Mouse (Mus musculus) layer of hippocampus, postnatal 36 days (tissue): ENCODE measurements around the gene Zbtb8a. TPM values are rescaled to one million over a fixed set of nuclear protein-coding genes. Genes with fewer than 3 reads are reported as not detected.

Source experiments
- DNase-seq, 2 experiments: peaks; one replicate each; pipeline ENCODE4 v3.0.0; 2022
- total RNA-seq, 2 experiments: library from RNA; stranded (reverse); gene quantifications; 2 replicates each; pipeline ENCODE4 v1.2.3; 2021

The Zbtb8a gene
- total RNA-seq, 2 experiments from 2014 or later, result 3.0 to 4.1 TPM

DNA sequence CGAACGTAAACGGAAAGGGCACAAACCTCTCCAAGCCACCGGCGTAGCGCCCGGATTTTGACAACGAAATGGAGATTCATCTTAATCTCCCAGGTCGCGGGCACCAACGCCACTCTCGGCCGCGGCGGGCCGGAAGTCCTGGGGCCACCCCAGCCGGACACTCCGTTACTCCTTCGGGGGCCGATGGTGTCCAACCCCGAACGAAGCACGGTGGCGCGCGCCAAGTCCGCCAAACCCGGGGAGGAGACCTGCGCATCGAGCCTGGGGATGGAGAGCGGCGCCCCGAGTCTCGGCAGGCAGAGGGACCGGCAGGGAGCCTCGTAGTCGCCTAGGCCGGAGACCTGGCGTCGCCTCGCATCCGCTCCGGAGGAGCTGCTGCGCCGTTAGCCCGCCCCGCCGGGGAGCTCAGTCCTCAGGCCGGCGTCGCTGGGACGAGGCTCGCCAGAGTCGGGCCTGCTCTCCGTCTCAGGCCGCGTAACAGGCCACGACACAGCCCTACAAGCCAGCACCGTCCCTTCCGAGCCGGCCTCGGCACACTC, 43.2 kb downstream of the Zbtb8a start:
- no peak for DNase-seq

DNA sequence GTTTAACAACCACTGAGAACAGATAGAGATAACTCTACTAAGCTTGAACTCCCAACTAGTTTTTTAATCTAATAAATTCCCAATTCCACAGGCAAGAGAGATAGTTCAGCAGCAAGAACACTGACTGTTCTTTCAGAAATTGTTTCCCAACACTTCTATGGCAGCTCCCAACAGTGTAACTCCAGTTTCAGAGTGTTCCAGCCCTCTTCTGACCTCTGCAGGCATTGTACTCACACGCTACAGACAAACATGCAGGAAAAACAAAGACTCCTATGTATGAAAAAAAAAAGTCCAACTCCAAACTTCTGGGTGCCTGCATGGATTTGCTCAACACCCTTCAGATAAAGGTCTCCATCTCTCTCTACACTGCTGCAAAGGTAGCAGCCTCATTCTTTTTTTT, 45.1 kb downstream of the Zbtb8a start:
- DNase-seq, result no peak

DNA sequence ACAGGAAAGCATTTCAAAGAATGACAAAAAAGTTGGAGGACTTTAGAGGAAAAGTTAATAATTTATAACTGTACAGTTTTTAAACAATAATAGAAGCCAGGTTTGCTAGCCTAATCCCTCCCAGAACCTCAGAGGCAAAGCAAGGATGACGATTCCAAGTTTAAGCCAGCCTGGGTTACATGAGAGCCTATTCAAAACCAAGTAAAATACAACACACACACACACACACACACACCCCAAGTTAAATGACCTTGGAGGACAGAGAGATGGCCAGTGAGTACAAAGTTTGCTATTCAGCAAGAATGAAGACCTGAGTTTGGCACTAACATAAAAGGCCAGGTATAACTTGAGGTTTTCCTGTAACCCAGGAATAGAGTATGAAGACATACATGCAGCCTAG, 51.7 kb downstream of the Zbtb8a start:
- DNase-seq, result no peak

DNA sequence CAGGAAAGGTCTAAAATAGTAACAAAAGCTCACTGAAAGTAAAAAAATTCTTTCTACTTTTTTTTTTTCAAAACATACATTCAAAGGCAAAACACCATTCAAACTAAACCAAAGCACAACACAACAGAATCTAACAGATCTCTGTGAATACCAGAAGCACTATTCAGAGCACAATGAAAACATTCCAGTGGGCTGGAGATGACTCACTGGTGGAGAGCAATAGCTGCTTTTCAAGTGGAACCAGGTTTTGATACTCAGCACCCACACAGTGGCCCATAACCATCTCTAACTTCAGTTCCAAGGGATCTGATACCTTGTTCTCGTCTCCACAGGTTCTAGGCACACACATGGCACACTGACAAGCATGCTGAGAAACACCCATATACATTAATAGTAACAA, 53.2 kb downstream of the Zbtb8a start:
- no peak for DNase-seq

DNA sequence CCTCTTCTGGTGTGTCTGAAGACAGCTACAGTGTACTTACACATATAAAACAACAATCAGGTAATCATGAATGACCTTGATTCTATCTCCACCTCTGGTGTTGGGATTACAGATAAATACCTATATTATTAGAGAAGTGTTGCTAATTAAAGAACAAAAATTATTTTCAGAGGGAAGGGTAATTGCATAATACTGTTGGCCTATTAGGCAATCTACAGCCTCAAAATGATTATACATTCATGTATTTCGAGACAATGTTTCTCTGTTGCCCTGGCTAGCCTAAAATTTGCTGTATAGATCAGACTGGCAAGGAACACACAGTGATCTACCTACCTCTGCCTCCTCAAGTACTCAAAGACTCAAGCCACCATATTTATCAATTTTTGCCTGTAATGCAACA, 54.4 kb downstream of the Zbtb8a start:
- no peak for DNase-seq

DNA sequence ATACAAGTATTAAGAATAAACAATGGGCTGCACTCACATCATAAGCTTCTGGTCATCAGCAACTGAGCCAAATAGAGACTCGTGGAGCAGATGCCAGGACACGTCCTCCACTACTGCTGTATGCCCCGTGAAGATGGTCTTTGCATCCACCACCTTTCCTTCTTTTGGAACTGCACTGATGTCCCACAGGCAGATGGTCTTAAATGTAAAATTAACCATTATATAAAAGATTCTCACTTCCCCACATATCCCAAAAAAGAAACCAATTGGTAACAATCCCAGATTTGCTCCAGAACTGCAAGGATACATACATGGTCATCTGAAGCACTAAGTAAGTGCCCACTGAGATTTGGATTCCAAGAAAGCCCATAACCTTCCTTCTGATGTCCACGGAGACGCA, 55.9 kb downstream of the Zbtb8a start:
- no peak for DNase-seq

DNA sequence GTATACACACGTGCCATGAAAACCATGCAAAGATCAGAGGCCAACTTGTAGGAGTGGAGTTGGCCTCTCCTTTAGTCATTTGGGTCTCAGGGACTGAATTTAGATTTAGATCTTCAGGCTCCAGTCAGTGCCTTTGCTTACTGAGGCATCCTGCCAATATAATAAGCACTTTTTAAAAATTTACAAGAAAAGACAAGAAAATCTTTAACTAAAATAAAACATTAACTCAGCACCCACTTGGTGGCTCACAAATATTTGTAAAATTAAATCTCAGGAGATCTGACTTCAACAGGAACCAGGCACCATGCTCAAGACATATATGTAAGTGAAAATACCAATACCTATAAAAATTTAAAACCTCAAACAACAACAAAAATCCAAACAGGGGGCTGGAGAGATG, 57.0 kb downstream of the Zbtb8a start:
- no peak for DNase-seq

DNA sequence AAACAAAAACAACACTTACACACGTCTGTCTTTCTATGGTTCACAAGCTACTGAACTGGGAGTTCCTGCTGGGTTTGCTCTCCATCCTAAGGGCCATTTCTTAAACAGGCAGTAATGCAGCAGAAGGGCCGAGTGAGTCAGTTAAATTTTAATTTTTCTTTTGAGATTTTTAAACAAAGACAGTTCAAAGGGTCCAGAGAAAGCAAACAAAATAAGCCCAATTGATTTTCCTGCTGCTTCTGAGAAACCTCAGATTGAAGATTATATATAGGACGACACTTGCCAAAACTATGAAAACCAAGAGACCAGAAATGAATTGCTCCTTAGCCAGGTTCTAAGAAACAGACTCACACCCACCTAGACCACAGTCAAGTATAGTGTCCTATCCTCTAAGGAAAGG, 64.0 kb downstream of the Zbtb8a start:
- no peak for DNase-seq

DNA sequence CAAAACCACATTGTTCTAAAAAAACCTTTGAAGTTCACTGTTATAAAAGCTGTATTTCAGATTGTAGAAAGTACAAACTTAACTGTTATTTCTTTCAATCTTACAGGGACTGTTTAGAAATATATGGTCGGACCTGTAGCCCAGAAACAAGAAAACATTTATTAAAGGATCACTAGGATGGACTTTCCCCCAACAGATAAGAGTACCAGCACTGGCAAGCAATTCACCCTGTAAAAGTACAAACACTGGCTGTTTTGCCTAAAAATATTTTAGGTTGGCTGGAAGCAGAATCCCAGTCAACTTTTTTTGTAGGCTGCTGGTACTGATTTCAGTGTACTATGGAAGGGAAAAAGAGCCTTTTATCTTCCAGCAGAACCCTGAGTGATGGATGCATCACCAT, 70.0 kb downstream of the Zbtb8a start:
- no peak for DNase-seq

DNA sequence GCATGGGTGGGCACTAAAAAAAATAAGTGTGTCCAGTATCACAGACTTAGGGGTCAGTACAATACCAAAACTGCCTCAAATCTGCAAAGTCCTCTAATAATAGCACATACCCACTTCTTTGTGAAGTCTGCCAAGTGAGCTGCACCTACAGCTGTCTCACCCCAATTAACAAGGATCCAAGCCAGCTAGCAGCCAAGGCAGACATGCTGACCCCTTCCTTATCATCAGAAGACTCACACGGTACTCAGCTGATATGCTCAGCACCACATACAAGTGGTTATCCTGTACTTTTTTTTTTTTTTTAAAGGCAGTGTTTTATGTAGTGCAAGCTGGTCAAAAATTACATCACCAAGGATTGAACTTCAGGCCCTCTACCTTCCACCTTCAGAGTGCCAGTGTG, 73.6 kb downstream of the Zbtb8a start:
- no peak for DNase-seq

DNA sequence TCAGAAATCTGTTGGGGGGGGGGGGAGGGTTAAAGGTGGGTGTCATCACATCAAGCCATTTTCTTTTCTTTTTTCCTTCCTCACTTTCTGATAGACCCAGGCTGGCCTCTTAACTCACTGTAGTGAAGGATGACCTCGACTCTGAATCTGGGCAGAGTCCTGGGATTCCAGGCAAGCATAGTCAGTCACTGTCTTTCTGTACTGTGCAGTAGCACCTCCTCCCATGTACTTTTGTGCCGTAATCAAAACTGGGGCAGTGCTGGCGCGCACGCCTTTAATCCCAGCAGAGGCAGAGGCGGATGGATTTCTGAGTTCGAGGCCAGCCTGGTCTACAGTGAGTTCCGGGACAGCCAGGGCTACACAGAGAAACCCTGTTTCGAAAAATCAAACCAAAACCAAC, 74.1 kb downstream of the Zbtb8a start:
- no peak for DNase-seq

Other genes with a start within 250 kb of the Zbtb8a start
- 10 to 100 TPM; 76.2 to 78.0 TPM for gene Fndc5, start 241.1 kb downstream of the Zbtb8a start, total RNA-seq
- 10 to 100 TPM; 31.8 to 34.8 TPM for gene S100pbp, start 188.4 kb downstream of the Zbtb8a start, total RNA-seq
- 10 to 100 TPM; 84.4 to 95.9 TPM for gene Yars, start 188.4 kb downstream of the Zbtb8a start, total RNA-seq
- gene C77080, start 116.7 kb downstream of the Zbtb8a start, total RNA-seq, result 1 to 10 TPM; 5.8 TPM
- gene Sync, start 90.5 kb downstream of the Zbtb8a start, total RNA-seq, result 1 to 10 TPM in 1 of 2 experiments, under 1 TPM in 1; 0.56 to 1.1 TPM
- gene Rbbp4, start 42.7 kb downstream of the Zbtb8a start, total RNA-seq, result 100 to 1,000 TPM; 123 to 129 TPM
- gene Zbtb8os, start 42.4 kb downstream of the Zbtb8a start, total RNA-seq, result 10 to 100 TPM; 29.4 to 35.8 TPM
- gene Zbtb8b, start 62.7 kb upstream of the Zbtb8a start, total RNA-seq, result 1 to 10 TPM; 3.6 to 4.6 TPM
- gene Bsdc1, start 83.5 kb upstream of the Zbtb8a start, total RNA-seq, result 10 to 100 TPM; 53.4 to 54.5 TPM
- gene Tssk3, start 112.9 kb upstream of the Zbtb8a start, total RNA-seq, result not detected
- not detected for gene Fam229a, start 113.1 kb upstream of the Zbtb8a start, total RNA-seq
- gene Marcksl1, start 135.5 kb upstream of the Zbtb8a start, total RNA-seq, result 100 to 1,000 TPM; 105 to 115 TPM
- gene Hdac1, start 164.6 kb upstream of the Zbtb8a start, total RNA-seq, result 10 to 100 TPM; 45.2 to 55.8 TPM
- gene Lck, start 195.5 kb upstream of the Zbtb8a start, total RNA-seq, result 1 to 10 TPM; 2.7 to 2.8 TPM
- under 1 TPM in 1 of 2 experiments, not detected in 1; 0.65 TPM for gene Fam167b, start 200.4 kb upstream of the Zbtb8a start, total RNA-seq
- gene Eif3i, start 222.5 kb upstream of the Zbtb8a start, total RNA-seq, result 100 to 1,000 TPM; 121 to 122 TPM
- 10 to 100 TPM; 79.1 to 81.4 TPM for gene Tmem234, start 222.6 kb upstream of the Zbtb8a start, total RNA-seq
- 1 to 10 TPM; 6.0 to 7.7 TPM for gene Dcdc2b, start 236.1 kb upstream of the Zbtb8a start, total RNA-seq
- 10 to 100 TPM; 35.3 to 40.6 TPM for gene Iqcc, start 241.0 kb upstream of the Zbtb8a start, total RNA-seq
- gene Ccdc28b, start 245.8 kb upstream of the Zbtb8a start, total RNA-seq, result 10 to 100 TPM; 70.3 to 79.8 TPM